Mouse (Mus musculus): ENCODE results near the gene Spz1. TPM values are rescaled to one million over a fixed set of nuclear protein-coding genes. Genes with fewer than 3 reads are reported as not detected.

Gene Spz1
- polyA plus RNA-seq, 1 experiment, result not detected

- Histone ChIP-seq H3K79me2 (ENCODE audit: control insufficient read depth, insufficient read depth) (peaks cover 6% of the 10 kb centered on the region), H3K4me2 (ENCODE audit: low read depth) (peak overlapping the region; percentile 79), H3ac (ENCODE audit: control insufficient read depth, insufficient read length) (no peak overlapping the region), H3K36me3 (ENCODE audit: control insufficient read depth, insufficient read depth) (no peaks in the 10 kb centered on the region), H3K27me3 (ENCODE audit: control insufficient read depth, insufficient read depth, insufficient read length) (no peaks in the 10 kb centered on the region), H3K4me3 (no peak overlapping the region)
- TF ChIP-seq USF1 (IDR thresholded peaks at IDR 0.05; ENCODE audit: low read depth) (no peak), MAX (IDR thresholded peaks at IDR 0.05; ENCODE audit: low read depth) (no peak), E2F4 (IDR thresholded peaks at IDR 0.05; ENCODE audit: insufficient read depth) (no peak), CEBPB (IDR thresholded peaks at IDR 0.05; ENCODE audit: insufficient read depth, poor library complexity, severe bottlenecking) (no peak), SRF (IDR thresholded peaks at IDR 0.05; ENCODE audit: control insufficient read depth, insufficient read length, low read depth) (no peak), POLR2A (IDR thresholded peaks at IDR 0.05; ENCODE audit: insufficient read length, low read depth) (no peak), TCF12 (IDR thresholded peaks at IDR 0.05; ENCODE audit: insufficient read depth, poor library complexity, severe bottlenecking) (no peak), MYOD1 (IDR thresholded peaks at IDR 0.05; ENCODE audit: control insufficient read depth in 1 of 3, insufficient read length in 2 of 3, low read depth in 2 of 3) (no peak), POLR2AphosphoS2 (IDR thresholded peaks at IDR 0.05; ENCODE audit: insufficient read length, low read depth) (no peak)
Measured at GRCm38 (mm10) chr13:92532216-92532615, 43.8 kb downstream of the Spz1 start.

GRCm38 (mm10) chr13:92531237-92531636 is 44.7 kb downstream of the Spz1 start:
- Histone ChIP-seq H3K27me3 (ENCODE audit: control insufficient read depth, insufficient read depth, insufficient read length) (no peaks in the 10 kb centered on the region), H3ac (ENCODE audit: control insufficient read depth, insufficient read length) (peak overlapping the region; percentile 49), H3K4me3 (peak overlapping the region; percentile 68), H3K79me2 (ENCODE audit: control insufficient read depth, insufficient read depth) (peaks cover 13% of the 10 kb centered on the region), H3K4me2 (ENCODE audit: low read depth) (peak overlapping the region; percentile 79), H3K36me3 (ENCODE audit: control insufficient read depth, insufficient read depth) (no peaks in the 10 kb centered on the region)
- TF ChIP-seq REST (IDR thresholded peaks at IDR 0.05; ENCODE audit: insufficient read depth, insufficient read length) (no peak), POLR2AphosphoS2 (IDR thresholded peaks at IDR 0.05; ENCODE audit: insufficient read length, low read depth) (no peak), MYOD1 (IDR thresholded peaks at IDR 0.05; ENCODE audit: control insufficient read depth in 1 of 3, insufficient read length in 2 of 3, low read depth in 2 of 3) (no peak), SRF (IDR thresholded peaks at IDR 0.05; ENCODE audit: control insufficient read depth, insufficient read length, low read depth) (no peak), MYOG (IDR thresholded peaks at IDR 0.05; ENCODE audit: control insufficient read depth in 1 of 3, insufficient read depth in 1 of 3, insufficient read length in 2 of 3, low read depth in 2 of 3) (no peak), E2F4 (IDR thresholded peaks at IDR 0.05; ENCODE audit: insufficient read depth) (no peak), TCF3 (IDR thresholded peaks at IDR 0.05; ENCODE audit: insufficient read length, low read depth) (no peak), POLR2A (IDR thresholded peaks at IDR 0.05; ENCODE audit: insufficient read length, low read depth) (no peak), CEBPB (IDR thresholded peaks at IDR 0.05; ENCODE audit: insufficient read depth, poor library complexity, severe bottlenecking) (no peak)

DNA sequence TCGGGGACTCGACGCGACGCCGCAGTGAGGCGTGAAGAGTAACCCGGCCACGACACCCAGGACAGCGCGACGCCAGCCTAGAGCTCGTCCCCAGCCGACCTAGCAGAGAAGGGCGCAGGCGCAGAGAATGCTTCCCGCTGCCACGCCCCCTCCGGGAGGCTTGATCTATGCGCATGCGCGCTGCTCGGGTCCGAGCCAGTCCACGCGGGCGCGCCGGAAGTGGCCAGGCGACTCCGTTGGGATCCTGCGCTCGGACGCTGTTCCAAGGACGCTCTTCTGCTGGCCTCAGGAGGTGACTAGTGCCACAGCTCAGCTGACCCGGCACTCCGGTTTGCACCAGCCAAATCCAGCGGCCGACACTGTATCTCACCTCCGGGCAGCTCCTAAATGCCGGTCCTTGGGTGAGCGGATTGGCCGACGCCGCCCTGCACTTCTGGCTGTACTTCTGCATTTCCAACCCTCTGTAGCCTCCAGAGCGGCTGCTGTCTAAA is 45.2 kb downstream of the Spz1 start, which contains the start of gene Zfyve16:
Gene Zfyve16, minus strand, starts transcription at position 148 of the 491 bp plus-strand sequence.
- H3ac ChIP-seq (ENCODE audit: control insufficient read depth, insufficient read length), result peak within 1 kb of the TSS; percentile 49
- TF ChIP-seq TCF3 (IDR thresholded peaks at IDR 0.05; ENCODE audit: insufficient read length, low read depth) (peak; percentile 0), POLR2A (IDR thresholded peaks at IDR 0.05; ENCODE audit: insufficient read length, low read depth) (peak; percentile 86), USF1 (IDR thresholded peaks at IDR 0.05; ENCODE audit: low read depth) (no peak), REST (IDR thresholded peaks at IDR 0.05; ENCODE audit: insufficient read depth, insufficient read length) (no peak), POLR2AphosphoS2 (IDR thresholded peaks at IDR 0.05; ENCODE audit: insufficient read length, low read depth) (peak; percentile 97)
- peak within 1 kb of the TSS; percentile 68 for H3K4me3 ChIP-seq
- H3K4me2 ChIP-seq (ENCODE audit: low read depth), result peak within 1 kb of the TSS; percentile 79
- H3K36me3 ChIP-seq (ENCODE audit: control insufficient read depth, insufficient read depth), result no peaks in the 10 kb centered on the region
- H3K27me3 ChIP-seq (ENCODE audit: control insufficient read depth, insufficient read depth, insufficient read length), result no peaks in the 10 kb centered on the region
- peaks cover 18% of the 10 kb centered on the region for H3K79me2 ChIP-seq (ENCODE audit: control insufficient read depth, insufficient read depth)

GRCm38 (mm10) chr13:92529828-92530720 is 45.9 kb downstream of the Spz1 start:
- H3K4me3 ChIP-seq, result peak overlapping the region; percentile 68
- H3K79me2 ChIP-seq (ENCODE audit: control insufficient read depth, insufficient read depth), result peaks cover 25% of the 10 kb centered on the region
- no peaks in the 10 kb centered on the region for H3K27me3 ChIP-seq (ENCODE audit: control insufficient read depth, insufficient read depth, insufficient read length)
- H3K36me3 ChIP-seq (ENCODE audit: control insufficient read depth, insufficient read depth), result no peaks in the 10 kb centered on the region
- peak overlapping the region; percentile 71 for H3K4me2 ChIP-seq (ENCODE audit: low read depth)
- TF ChIP-seq POLR2A (IDR thresholded peaks at IDR 0.05; ENCODE audit: insufficient read length, low read depth) (no peak), MYOD1 (IDR thresholded peaks at IDR 0.05; ENCODE audit: control insufficient read depth in 1 of 3, insufficient read length in 2 of 3, low read depth in 2 of 3) (peak in 1 of 3 experiments; percentile 22)
- H3ac ChIP-seq (ENCODE audit: control insufficient read depth, insufficient read length), result peak overlapping the region; percentile 49

Other genes with a start within 250 kb of the Spz1 start
- gene Dhfr, start 221.4 kb downstream of the Spz1 start, polyA plus RNA-seq (2012; fragmentation: generic; extraction: Trizol), result 1.3 TPM
- 2.5 TPM for gene Msh3, start 221.2 kb downstream of the Spz1 start, polyA plus RNA-seq (2012; fragmentation: generic; extraction: Trizol)
- not detected for gene Ankrd34b, start 150.3 kb downstream of the Spz1 start, polyA plus RNA-seq (2012; fragmentation: generic; extraction: Trizol)
- gene Fam151b, start 92.2 kb downstream of the Spz1 start, polyA plus RNA-seq (2012; fragmentation: generic; extraction: Trizol), result 0.92 TPM
- gene Zfyve16, start 45.3 kb downstream of the Spz1 start, polyA plus RNA-seq (2012; fragmentation: generic; extraction: Trizol), result 3.6 TPM
- 5.4 TPM for gene Serinc5, start 34.9 kb upstream of the Spz1 start, polyA plus RNA-seq (2012; fragmentation: generic; extraction: Trizol)
- gene Thbs4, start 218.6 kb upstream of the Spz1 start, polyA plus RNA-seq (2012; fragmentation: generic; extraction: Trizol), result not detected

All from myocyte (in vitro differentiated cells).